Mouse (Mus musculus) midbrain, postnatal 0 days (tissue): ENCODE measurements at regions not wholly inside any gene's neighbourhood (a gene's known extent, or its start where the extent isn't known, plus 50 kb on each side); places are given as distances from the start of the nearest gene placed in this dataset.

Source experiments
- ATAC-seq: fragments of 200-750 bp; cut with Nextera tagmentation; 2 replicates; pipeline ENCODE4 v1.8.0; 2017; ENCODE audit warnings: moderate number of reproducible peaks, mild to moderate bottlenecking, moderate TSS enrichment, moderate library complexity; ENCODE audit not compliant: low FRiP score
- DNase-seq: peaks from one replicate; pipeline ENCODE4 v3.0.0-alpha.2; 2015; ENCODE audit warnings: low spot score
- H3K27ac ChIP-seq: fragments of 300-500 bp; sonication (generic); 2 replicates; pipeline ENCODE4 v1.5.1; 2014; ENCODE audit warnings: low read depth, mild to moderate bottlenecking, low read length, mixed read lengths
- H3K27me3 ChIP-seq: fragments of 300-500 bp; sonication (generic); 2 replicates; pipeline ENCODE4 v1.6.1; 2014; ENCODE audit warnings: low read length, control low read depth, mixed read lengths; ENCODE audit not compliant: insufficient read depth
- H3K36me3 ChIP-seq: fragments of 300-500 bp; sonication (generic); 2 replicates; pipeline ENCODE4 v1.6.1; 2014; ENCODE audit warnings: low read length, control low read depth, mixed read lengths; ENCODE audit not compliant: insufficient read depth
- H3K4me1 ChIP-seq: fragments of 300-500 bp; sonication (generic); 2 replicates; pipeline ENCODE4 v1.6.1; 2014; ENCODE audit warnings: mild to moderate bottlenecking, control low read depth, antibody characterized with exemption, low read length, mixed read lengths; ENCODE audit not compliant: insufficient read depth
- H3K4me2 ChIP-seq: fragments of 300-500 bp; sonication (generic); 2 replicates; pipeline ENCODE4 v1.6.1; 2014; ENCODE audit warnings: low read depth, mild to moderate bottlenecking, low read length, mixed read lengths; ENCODE audit not compliant: poor library complexity, severe bottlenecking
- H3K4me3 ChIP-seq: fragments of 300-500 bp; sonication (generic); 2 replicates; pipeline ENCODE4 v1.5.1; 2014; ENCODE audit warnings: low read depth, mild to moderate bottlenecking, low read length, moderate library complexity
- H3K9ac ChIP-seq: fragments of 300-500 bp; sonication (generic); replicated peaks from 2 replicates; pipeline ENCODE4 v1.6.1; 2014; ENCODE audit warnings: mild to moderate bottlenecking, low read length, moderate library complexity, mixed read lengths; ENCODE audit not compliant: poor library complexity, severe bottlenecking
- H3K9me3 ChIP-seq: fragments of 300-500 bp; sonication (generic); 2 replicates; pipeline ENCODE4 v1.6.1; 2016; ENCODE audit warnings: low read length, control low read depth
- CTCF ChIP-seq: IDR thresholded peaks from 2 replicates; pipeline ENCODE4 v1.5.1; 2016; ENCODE audit warnings: antibody characterized with exemption, mild to moderate bottlenecking
- WGBS: fragments of 180-500 bp; shearing (Covaris S2); extraction: QIAGEN DNeasy Blood & Tissue Kit; methylation state at CpG from one replicate; pipeline ENCODE4 v1.1.7; 2014; 5-methylcytosine and 5-hydroxymethylcytosine counted together

- no peak for TF ChIP-seq CTCF
- ATAC-seq = no peak
- 90% methylated on average over 2 of the region's 2 CpGs for WGBS
- no peak overlapping the region for H3K9ac ChIP-seq
- no peak overlapping the region for H3K27ac ChIP-seq
- no peaks in the 10 kb centered on the region for H3K9me3 ChIP-seq
- no peak overlapping the region for H3K4me2 ChIP-seq
- no peak for DNase-seq
- H3K4me1 ChIP-seq = no peaks in the 10 kb centered on the region
- H3K27me3 ChIP-seq = no peaks in the 10 kb centered on the region
- no peaks in the 10 kb centered on the region for H3K36me3 ChIP-seq
- no peak overlapping the region for H3K4me3 ChIP-seq
Measured at GRCm38 (mm10) chr3:21269130-21269440, 807.4 kb upstream of the Tbl1xr1 start.

GRCm38 (mm10) chr3:21270788-21271187 lies 805.7 kb upstream of the Tbl1xr1 start:
- Histone ChIP-seq H3K36me3 (no peaks in the 10 kb centered on the region), H3K27ac (no peak overlapping the region), H3K4me1 (no peaks in the 10 kb centered on the region), H3K4me3 (no peak overlapping the region), H3K4me2 (no peak overlapping the region), H3K27me3 (no peaks in the 10 kb centered on the region), H3K9me3 (no peaks in the 10 kb centered on the region), H3K9ac (no peak overlapping the region)
- DNase-seq = no peak
- TF ChIP-seq CTCF = no peak
- no peak for ATAC-seq
- WGBS = 89% methylated on average over 3 of the region's 3 CpGs

GRCm38 (mm10) chr3:21272219-21272618 lies 804.2 kb upstream of the Tbl1xr1 start:
- no peak for ATAC-seq
- Histone ChIP-seq H3K4me1 (no peaks in the 10 kb centered on the region), H3K36me3 (no peaks in the 10 kb centered on the region), H3K27ac (no peak overlapping the region), H3K9ac (no peak overlapping the region), H3K4me2 (no peak overlapping the region), H3K27me3 (no peaks in the 10 kb centered on the region), H3K9me3 (no peaks in the 10 kb centered on the region), H3K4me3 (no peak overlapping the region)
- WGBS = 88% methylated on average over 4 of the region's 4 CpGs
- TF ChIP-seq CTCF = no peak
- DNase-seq = no peak

DNA sequence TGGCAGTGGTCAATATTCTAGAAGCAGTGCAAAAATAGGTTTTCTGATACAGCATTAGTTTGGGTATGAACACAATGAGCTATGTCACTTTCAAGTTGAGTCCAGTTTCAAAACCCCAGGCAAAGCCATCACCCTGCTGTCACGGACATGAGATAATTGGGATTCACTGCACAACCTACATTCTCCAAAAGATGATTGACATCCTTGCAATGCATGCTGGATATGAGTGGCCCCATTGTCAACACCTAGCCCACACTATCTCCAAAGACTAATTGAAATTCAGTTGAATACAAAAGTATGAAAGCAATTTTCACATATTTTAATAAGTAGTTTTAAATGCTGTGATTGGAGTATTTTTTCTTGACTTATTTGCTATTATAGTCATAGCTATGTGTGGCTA lies 783.7 kb upstream of the Tbl1xr1 start:
- 59% methylated on average over 1 of the region's 1 CpGs for WGBS
- Histone ChIP-seq H3K4me3 (no peak overlapping the region), H3K9ac (no peak overlapping the region), H3K9me3 (no peaks in the 10 kb centered on the region), H3K4me2 (no peak overlapping the region), H3K4me1 (no peaks in the 10 kb centered on the region), H3K27ac (no peak overlapping the region), H3K27me3 (no peaks in the 10 kb centered on the region), H3K36me3 (no peaks in the 10 kb centered on the region)
- DNase-seq (no peak), ATAC-seq (no peak)
- no peak for TF ChIP-seq CTCF

DNA sequence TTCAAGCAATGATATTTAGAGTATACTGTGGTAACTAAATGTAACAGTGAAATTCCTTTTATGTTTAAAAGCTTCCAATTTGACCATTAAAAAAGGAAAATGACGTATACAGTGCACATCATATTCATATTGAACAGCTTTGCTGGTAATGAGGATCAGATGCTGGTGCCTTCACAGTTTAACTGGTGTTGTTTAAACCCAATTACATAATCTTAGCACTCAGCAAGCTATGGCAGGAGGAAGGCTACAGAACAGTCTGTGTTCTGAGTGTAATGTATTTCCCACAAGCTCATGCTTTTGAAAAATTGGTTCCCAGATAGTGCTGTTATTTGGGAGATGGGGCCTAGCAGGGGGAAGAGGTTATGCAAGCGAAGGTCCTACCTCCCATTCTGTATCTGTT lies 783.1 kb upstream of the Tbl1xr1 start:
- DNase-seq = no peak
- no peak overlapping the region for H3K27ac ChIP-seq
- no peak for ATAC-seq
- no peak overlapping the region for H3K4me3 ChIP-seq
- H3K36me3 ChIP-seq = no peaks in the 10 kb centered on the region
- WGBS = 81% methylated on average over 2 of the region's 2 CpGs
- no peaks in the 10 kb centered on the region for H3K4me1 ChIP-seq
- no peaks in the 10 kb centered on the region for H3K9me3 ChIP-seq
- no peak overlapping the region for H3K9ac ChIP-seq
- H3K27me3 ChIP-seq = no peaks in the 10 kb centered on the region
- no peak overlapping the region for H3K4me2 ChIP-seq
- TF ChIP-seq CTCF = no peak

DNA sequence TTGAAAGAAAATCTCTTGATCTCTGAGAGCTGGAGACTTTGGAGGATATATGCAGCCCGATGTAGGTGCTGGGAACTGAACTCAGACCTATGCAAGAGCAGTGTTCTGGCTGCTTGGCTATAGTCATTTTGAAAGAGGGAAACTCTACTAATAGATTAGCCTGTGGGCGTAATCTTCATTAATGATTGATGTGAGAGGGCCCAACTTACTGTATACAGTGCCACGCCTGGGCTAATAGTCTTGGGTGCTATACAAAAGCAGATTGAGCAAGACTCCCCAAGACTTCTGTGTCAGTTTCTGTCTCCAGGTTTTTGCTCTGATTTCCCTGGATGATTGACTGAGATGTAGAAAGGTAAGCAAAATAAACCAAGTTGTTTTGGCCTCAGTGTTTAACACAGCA lies 781.7 kb upstream of the Tbl1xr1 start:
- Histone ChIP-seq H3K9me3 (no peaks in the 10 kb centered on the region), H3K9ac (no peak overlapping the region), H3K4me2 (no peak overlapping the region), H3K27ac (no peak overlapping the region), H3K27me3 (no peaks in the 10 kb centered on the region), H3K36me3 (no peaks in the 10 kb centered on the region), H3K4me1 (no peaks in the 10 kb centered on the region), H3K4me3 (no peak overlapping the region)
- DNase-seq (no peak), ATAC-seq (no peak)
- no peak for TF ChIP-seq CTCF
- 93% methylated on average over 3 of the region's 3 CpGs for WGBS
